Mouse (Mus musculus) midbrain, embryonic 11.5 days (tissue): Measurements from ENCODE around the gene Ube2j2. TPM values are rescaled to one million over a fixed set of nuclear protein-coding genes. Genes with fewer than 3 reads are reported as not detected.
A peak's percentile ranks its signal among the peaks of the same experiment; 100 is the strongest.

Experiments
- ATAC-seq: fragments of 200-750 bp; cut with Nextera tagmentation; 2 replicates; pipeline ENCODE4 v1.8.0; 2017; ENCODE audit warnings: moderate TSS enrichment, moderate library complexity; ENCODE audit not compliant: low FRiP score
- DNase-seq: peaks from one replicate; pipeline ENCODE4 v3.0.0; 2015; ENCODE audit warnings: low spot score; ENCODE audit errors: missing footprints
- H3K27ac ChIP-seq: fragments of 300-500 bp; sonication (generic); 2 replicates; pipeline ENCODE4 v1.5.1; 2014; ENCODE audit warnings: low read depth, low read length
- H3K27me3 ChIP-seq: fragments of 300-500 bp; sonication (generic); 2 replicates; pipeline ENCODE4 v1.6.1; 2014; ENCODE audit warnings: mild to moderate bottlenecking, low read length, moderate library complexity, mixed read lengths; ENCODE audit not compliant: control insufficient read depth, insufficient read depth
- H3K36me3 ChIP-seq: fragments of 300-500 bp; sonication (generic); 2 replicates; pipeline ENCODE4 v1.6.1; 2014; ENCODE audit warnings: mild to moderate bottlenecking, low read length, moderate library complexity, mixed read lengths; ENCODE audit not compliant: control insufficient read depth, insufficient read depth
- H3K4me1 ChIP-seq: fragments of 300-500 bp; sonication (generic); 2 replicates; pipeline ENCODE4 v1.6.1; 2014; ENCODE audit warnings: low read length; ENCODE audit not compliant: control insufficient read depth, insufficient read depth
- H3K4me2 ChIP-seq: fragments of 300-500 bp; sonication (generic); 2 replicates; pipeline ENCODE4 v1.6.1; 2014; ENCODE audit warnings: mild to moderate bottlenecking, moderate library complexity
- H3K4me3 ChIP-seq: fragments of 300-500 bp; sonication (generic); 2 replicates; pipeline ENCODE4 v1.5.1; 2014; ENCODE audit warnings: low read depth, low read length
- H3K9ac ChIP-seq: fragments of 300-500 bp; sonication (generic); 2 replicates; pipeline ENCODE4 v1.6.1; 2014; ENCODE audit warnings: low read length
- H3K9me3 ChIP-seq: fragments of 300-500 bp; sonication (generic); 2 replicates; pipeline ENCODE4 v1.6.1; 2016; ENCODE audit warnings: low read length; ENCODE audit not compliant: control insufficient read depth
- WGBS: fragments of 180-500 bp; shearing (Covaris S2); extraction: QIAGEN DNeasy Blood & Tissue Kit; methylation state at CpG from one replicate; pipeline ENCODE4 v1.1.7; 2014; 5-methylcytosine and 5-hydroxymethylcytosine counted together
- polyA plus RNA-seq: library from polyadenylated mRNA; unstranded; fragments of >200 nt; fragmentation: Nextera tagmentation; extraction: Ambion mirVana; gene quantifications from 2 replicates; pipeline ENCODE4 v1.2.1, GENCODE M21; 2014

Ube2j2 gene
- polyA plus RNA-seq, 1 experiment from 2014 or later, result 158 TPM

DNA sequence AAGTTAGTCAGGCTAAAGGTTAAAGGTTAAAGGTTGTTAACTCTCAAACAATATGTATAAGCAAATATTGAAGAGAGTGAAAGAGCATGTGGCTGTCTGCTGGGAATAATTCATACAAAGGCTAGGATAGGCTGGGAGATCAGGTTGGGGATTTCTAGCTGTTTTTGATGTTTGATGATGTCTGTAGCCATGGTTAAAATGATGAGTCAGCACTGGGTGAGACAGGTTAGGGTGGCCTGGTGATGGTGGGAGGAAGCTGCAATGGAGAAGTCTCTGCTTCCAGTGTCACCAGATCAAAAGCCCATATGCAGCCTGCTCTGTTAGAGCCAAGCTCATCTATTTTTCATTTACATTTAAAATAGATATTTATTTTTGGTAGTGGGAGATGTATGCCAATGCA is 3.5 kb downstream of the Ube2j2 start:
- ATAC-seq, result no peak
- no peak for DNase-seq
- Histone ChIP-seq H3K4me3 (no peak overlapping the region), H3K27me3 (no peaks in the 10 kb centered on the region), H3K9ac (no peak overlapping the region), H3K9me3 (no peaks in the 10 kb centered on the region), H3K4me1 (peaks cover 16% of the 10 kb centered on the region), H3K4me2 (no peak overlapping the region), H3K27ac (no peak overlapping the region), H3K36me3 (peaks cover 8% of the 10 kb centered on the region; the same call in 1 of the 2 replicates)

GRCm38 (mm10) chr4:155955491-155955890 is 11.9 kb downstream of the Ube2j2 start:
- ATAC-seq (no peak), DNase-seq (no peak)
- H3K27ac ChIP-seq, result no peak overlapping the region
- no peaks in the 10 kb centered on the region for H3K27me3 ChIP-seq
- peaks cover 16% of the 10 kb centered on the region; the same call in 1 of the 2 replicates for H3K36me3 ChIP-seq
- H3K9ac ChIP-seq, result no peak overlapping the region
- no peak overlapping the region for H3K4me2 ChIP-seq
- WGBS, result 94% methylated on average over 6 of the region's 6 CpGs
- H3K9me3 ChIP-seq, result no peaks in the 10 kb centered on the region
- no peaks in the 10 kb centered on the region for H3K4me1 ChIP-seq
- H3K4me3 ChIP-seq, result no peak overlapping the region

GRCm38 (mm10) chr4:155959275-155959674 is 15.6 kb downstream of the Ube2j2 start:
- no peak overlapping the region for H3K4me3 ChIP-seq
- WGBS, result 12% methylated on average over 5 of the region's 5 CpGs
- H3K4me2 ChIP-seq, result no peak overlapping the region
- H3K9me3 ChIP-seq, result no peaks in the 10 kb centered on the region
- H3K9ac ChIP-seq, result no peak overlapping the region
- peak; percentile 97 for DNase-seq
- no peaks in the 10 kb centered on the region for H3K27me3 ChIP-seq
- H3K27ac ChIP-seq, result no peak overlapping the region
- peak; percentile 63 for ATAC-seq
- H3K4me1 ChIP-seq, result peaks cover 14% of the 10 kb centered on the region; the same call in 1 of the 2 replicates
- H3K36me3 ChIP-seq, result peaks cover 4% of the 10 kb centered on the region; the same call in 1 of the 2 replicates

GRCm38 (mm10) chr4:155962167-155962971 is 18.7 kb downstream of the Ube2j2 start, which contains the start of gene C1qtnf12:
Gene C1qtnf12, plus strand, starts transcription at chr4:155962318.
- peak; percentile 74 for ATAC-seq
- WGBS, result under 1% methylated on average over 42 of the region's 42 CpGs
- H3K36me3 ChIP-seq, result peaks cover 5% of the 10 kb centered on the region; the same call in 1 of the 2 replicates

GRCm38 (mm10) chr4:155963106-155963505 is 19.5 kb downstream of the Ube2j2 start:
- 45% methylated on average over 7 of the region's 7 CpGs for WGBS
- H3K27ac ChIP-seq, result no peak overlapping the region
- H3K4me1 ChIP-seq, result peaks cover 14% of the 10 kb centered on the region; the same call in 1 of the 2 replicates
- no peak for ATAC-seq
- H3K4me3 ChIP-seq, result peak overlapping the region; percentile 41; the same call in 1 of the 2 replicates
- H3K9me3 ChIP-seq, result no peaks in the 10 kb centered on the region
- DNase-seq, result no peak
- H3K36me3 ChIP-seq, result peaks cover 5% of the 10 kb centered on the region; the same call in 1 of the 2 replicates
- no peaks in the 10 kb centered on the region for H3K27me3 ChIP-seq
- peak overlapping the region; percentile 83 for H3K4me2 ChIP-seq
- peak overlapping the region; percentile 62 for H3K9ac ChIP-seq

More at GRCm38 (mm10) chr4:155962167-155962971, 18.7 kb downstream of the Ube2j2 start, which contains the start of gene C1qtnf12:
- H3K27ac ChIP-seq, result no peak within 1 kb of the TSS
- H3K27me3 ChIP-seq, result no peaks in the 10 kb centered on the region
- peaks cover 14% of the 10 kb centered on the region; the same call in 1 of the 2 replicates for H3K4me1 ChIP-seq
- peak within 1 kb of the TSS; percentile 83 for H3K4me2 ChIP-seq
- peak; percentile 93 for DNase-seq
- peak within 1 kb of the TSS; percentile 62 for H3K9ac ChIP-seq
- H3K4me3 ChIP-seq, result peak within 1 kb of the TSS; percentile 41
- H3K9me3 ChIP-seq, result no peaks in the 10 kb centered on the region

DNA sequence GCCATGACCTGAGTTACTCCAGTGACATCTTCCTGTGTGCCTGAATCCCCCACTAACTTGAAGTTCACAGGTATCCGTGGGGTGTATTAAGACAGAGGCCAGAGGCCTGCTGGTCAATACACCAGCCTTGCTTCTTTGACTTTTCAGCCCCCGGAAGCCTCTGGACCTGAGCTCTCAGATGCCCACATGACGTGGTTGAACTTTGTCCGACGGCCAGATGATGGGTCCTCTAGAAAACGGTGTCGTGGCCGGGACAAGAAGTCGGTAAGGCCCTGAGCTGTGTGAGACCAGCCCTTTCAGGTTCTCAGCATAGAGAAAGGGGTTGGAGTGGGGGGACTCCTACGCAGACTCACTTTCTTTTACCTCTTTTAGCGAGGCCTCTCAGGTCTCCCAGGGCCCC is 20.8 kb downstream of the Ube2j2 start:
- ATAC-seq, result no peak
- WGBS, result 95% methylated on average over 11 of the region's 11 CpGs
- H3K9ac ChIP-seq, result no peak overlapping the region
- H3K4me2 ChIP-seq, result no peak overlapping the region
- peaks cover 14% of the 10 kb centered on the region; the same call in 1 of the 2 replicates for H3K4me1 ChIP-seq
- no peak overlapping the region for H3K4me3 ChIP-seq
- DNase-seq, result no peak
- H3K27ac ChIP-seq, result no peak overlapping the region
- no peaks in the 10 kb centered on the region for H3K9me3 ChIP-seq
- H3K36me3 ChIP-seq, result 0 out of 2 replicates have a peak, but pooled peaks cover 4% of the 10 kb centered on the region
- no peaks in the 10 kb centered on the region for H3K27me3 ChIP-seq

DNA sequence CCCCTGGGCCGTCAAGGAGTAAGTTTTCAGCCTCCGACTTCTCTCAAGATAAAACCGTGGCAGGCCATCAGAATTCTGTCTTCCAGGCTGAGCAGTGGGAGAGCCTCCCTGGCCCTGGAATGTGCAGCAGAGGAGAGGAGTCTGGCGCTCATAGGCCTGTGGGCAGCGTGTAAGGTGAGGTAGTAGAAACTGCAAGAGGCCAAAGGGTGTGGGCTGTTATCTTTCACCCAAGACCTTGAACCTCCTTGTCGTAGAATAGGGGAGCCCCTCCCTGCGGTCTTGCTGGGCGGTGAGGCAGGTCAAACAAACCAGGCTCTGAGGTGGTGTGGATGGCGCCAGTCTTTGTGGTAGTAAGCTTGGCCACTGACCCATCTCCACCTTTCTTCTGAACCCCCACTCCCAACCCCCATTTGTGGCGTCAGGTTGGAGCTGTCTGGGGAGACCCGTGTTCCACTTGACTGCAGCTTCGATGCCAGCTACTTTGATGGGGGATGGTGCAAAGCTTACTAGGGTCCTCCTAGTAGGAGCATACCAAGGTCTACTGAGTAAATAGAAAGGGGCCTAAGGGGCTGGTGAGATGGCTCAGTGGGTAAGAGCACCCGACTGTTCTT is 25.5 kb downstream of the Ube2j2 start:
- Histone ChIP-seq H3K9me3 (no peaks in the 10 kb centered on the region), H3K9ac (no peak overlapping the region), H3K4me3 (no peak overlapping the region), H3K36me3 (0 out of 2 replicates have a peak, but pooled peaks cover 4% of the 10 kb centered on the region), H3K27ac (no peak overlapping the region), H3K4me1 (peaks cover 2% of the 10 kb centered on the region), H3K27me3 (no peaks in the 10 kb centered on the region), H3K4me2 (no peak overlapping the region)
- ATAC-seq, result no peak
- DNase-seq, result no peak
- 87% methylated on average over 13 of the region's 13 CpGs for WGBS

- ATAC-seq, result no peak
- Histone ChIP-seq H3K27me3 (no peaks in the 10 kb centered on the region), H3K4me1 (peaks cover 2% of the 10 kb centered on the region), H3K4me2 (no peak overlapping the region), H3K9me3 (no peaks in the 10 kb centered on the region), H3K4me3 (no peak overlapping the region), H3K27ac (no peak overlapping the region), H3K36me3 (no peaks in the 10 kb centered on the region), H3K9ac (no peak overlapping the region)
- DNase-seq, result no peak
- 91% methylated on average over 5 of the region's 5 CpGs for WGBS
Measured at GRCm38 (mm10) chr4:155970286-155970685, 26.7 kb downstream of the Ube2j2 start.

- Histone ChIP-seq H3K36me3 (no peaks in the 10 kb centered on the region), H3K9me3 (no peaks in the 10 kb centered on the region), H3K27ac (no peak overlapping the region), H3K4me2 (no peak overlapping the region), H3K9ac (no peak overlapping the region; the same call in 1 of the 2 replicates), H3K27me3 (no peaks in the 10 kb centered on the region), H3K4me3 (no peak overlapping the region), H3K4me1 (peaks cover 2% of the 10 kb centered on the region)
- 49% methylated on average over 6 of the region's 6 CpGs for WGBS
- no peak for DNase-seq
- ATAC-seq, result no peak
Measured at GRCm38 (mm10) chr4:155972651-155973050, 29.0 kb downstream of the Ube2j2 start.
